Mouse (Mus musculus) small intestine, adult 2 months (tissue): ENCODE results near the gene Ttc8.
"Not testable (repeated sequence)": the region's sequence is repeated elsewhere in the genome, so short reads cannot be mapped to it uniquely, and the experiment has no call there.

Source experiments
- CTCF ChIP-seq: fragments of 200-500 bp; IDR thresholded peaks from 2 replicates; pipeline ENCODE4 v1.5.1; 2012; ENCODE audit warnings: low read depth, mild to moderate bottlenecking, control low read depth, inconsistent platforms, low read length, moderate library complexity, mixed read lengths; ENCODE audit not compliant: insufficient replicate concordance, insufficient read length; ENCODE audit errors: extremely low read depth
- POLR2A ChIP-seq: fragments of 200-500 bp; IDR thresholded peaks from 2 replicates; pipeline ENCODE4 v1.6.1; 2012; ENCODE audit warnings: low read depth, mild to moderate bottlenecking, control low read depth, inconsistent platforms, low read length, moderate library complexity

GRCm38 (mm10) chr12:98951295-98951694 lies 30.9 kb downstream of the Ttc8 start:
- TF ChIP-seq CTCF, POLR2A: not testable (repeated sequence)
